Mouse (Mus musculus) forebrain, embryonic 12.5 days (tissue): ENCODE measurements around the gene Rpl39. TPM values are rescaled to one million over a fixed set of nuclear protein-coding genes. Genes with fewer than 3 reads are reported as not detected.
"Not testable (repeated sequence)": the region's sequence is repeated elsewhere in the genome, so short reads cannot be mapped to it uniquely, and the experiment has no call there.

ENCODE experiments used
- ATAC-seq: fragments of 200-750 bp; cut with Nextera tagmentation; 2 replicates; pipeline ENCODE4 v1.8.0; 2017; ENCODE audit warnings: moderate TSS enrichment; ENCODE audit not compliant: low FRiP score
- H3K27ac ChIP-seq: fragments of 300-500 bp; sonication (generic); 2 replicates; pipeline ENCODE4 v1.5.1; 2016; ENCODE audit warnings: mild to moderate bottlenecking
- H3K27me3 ChIP-seq: fragments of 300-500 bp; sonication (generic); 2 replicates; pipeline ENCODE4 v1.6.1; 2016; ENCODE audit warnings: mild to moderate bottlenecking
- H3K36me3 ChIP-seq: fragments of 300-500 bp; sonication (generic); replicated peaks from 2 replicates; pipeline ENCODE4 v1.6.1; 2016; ENCODE audit warnings: mild to moderate bottlenecking
- H3K4me1 ChIP-seq: fragments of 300-500 bp; sonication (generic); 2 replicates; pipeline ENCODE4 v1.6.1; 2016
- H3K4me2 ChIP-seq: fragments of 300-500 bp; sonication (generic); 2 replicates; pipeline ENCODE4 v1.6.1; 2016; ENCODE audit warnings: mild to moderate bottlenecking, moderate library complexity
- H3K4me3 ChIP-seq: fragments of 300-500 bp; sonication (generic); replicated peaks from 2 replicates; pipeline ENCODE4 v1.5.1; 2016; ENCODE audit warnings: mild to moderate bottlenecking
- H3K9ac ChIP-seq: fragments of 300-500 bp; sonication (generic); 2 replicates; pipeline ENCODE4 v1.6.1; 2016; ENCODE audit warnings: mild to moderate bottlenecking
- H3K9me3 ChIP-seq: fragments of 300-500 bp; sonication (generic); 2 replicates; pipeline ENCODE4 v1.6.1; 2016
- WGBS: fragments of 180-500 bp; shearing (Covaris S2); methylation state at CpG from one replicate; pipeline ENCODE4 v1.1.7; 2016; 5-methylcytosine and 5-hydroxymethylcytosine counted together
- polyA plus RNA-seq: library from polyadenylated mRNA; unstranded; fragments of >200 nt; fragmentation: Nextera tagmentation; extraction: Ambion mirVana; gene quantifications from 2 replicates; pipeline ENCODE4 v1.2.1, GENCODE M21; 2016

Gene Rpl39
- polyA plus RNA-seq, 1 experiment from 2014 or later, result 481 TPM

- Histone ChIP-seq H3K36me3 (peaks cover 17% of the 10 kb centered on the region), H3K27me3 (no peaks in the 10 kb centered on the region), H3K9me3 (no peaks in the 10 kb centered on the region), H3K4me3 (no peak overlapping the region), H3K4me1 (no peaks in the 10 kb centered on the region), H3K27ac (no peak overlapping the region), H3K4me2 (no peak overlapping the region), H3K9ac (no peak overlapping the region)
- no peak for ATAC-seq
- whole genome bisulfite sequencing, result 92% methylated on average over 11 of the region's 11 CpGs
These were observed 10.0 kb upstream of the Rpl39 start for GRCm38 (mm10) chrX:37095106-37095768.

GRCm38 (mm10) chrX:37091457-37091856 lies 6.3 kb upstream of the Rpl39 start:
- Histone ChIP-seq H3K9me3 (no peaks in the 10 kb centered on the region), H3K4me1 (no peaks in the 10 kb centered on the region), H3K9ac (no peak overlapping the region), H3K4me3 (no peak overlapping the region), H3K27me3 (no peaks in the 10 kb centered on the region), H3K27ac (no peak overlapping the region), H3K4me2 (no peak overlapping the region), H3K36me3 (no peaks in the 10 kb centered on the region; the same call in 1 of the 2 replicates)
- ATAC-seq, result no peak
- 98% methylated on average over 3 of the region's 3 CpGs for WGBS

- Histone ChIP-seq H3K4me2 (no peak overlapping the region), H3K9ac (no peak overlapping the region), H3K4me3 (no peak overlapping the region), H3K36me3 (no peaks in the 10 kb centered on the region; the same call in 1 of the 2 replicates), H3K4me1 (no peaks in the 10 kb centered on the region), H3K27ac (no peak overlapping the region), H3K27me3 (no peaks in the 10 kb centered on the region), H3K9me3 (no peaks in the 10 kb centered on the region)
- WGBS, result 88% methylated on average over 1 of the region's 1 CpGs
- no peak for ATAC-seq
These were observed 3.6 kb upstream of the Rpl39 start for GRCm38 (mm10) chrX:37088778-37089177.

- Histone ChIP-seq H3K4me2 (peak overlapping the region; percentile 47), H3K4me3 (peak overlapping the region; percentile 54), H3K36me3 (peaks cover 15% of the 10 kb centered on the region), H3K9ac (no peak overlapping the region), H3K27ac (peak overlapping the region; percentile 85), H3K27me3 (no peaks in the 10 kb centered on the region), H3K4me1 (peaks cover 10% of the 10 kb centered on the region), H3K9me3 (no peaks in the 10 kb centered on the region)
- no peak for ATAC-seq
- WGBS, result 33% methylated on average over 9 of the region's 9 CpGs
These were observed 463 bp upstream of the Rpl39 start for GRCm38 (mm10) chrX:37085665-37086064.

GRCm38 (mm10) chrX:37084318-37084926 lies 780 bp downstream of the Rpl39 start:
- ATAC-seq, result peak; percentile 39
- H3K27ac ChIP-seq, result peak overlapping the region; percentile 85
- no peaks in the 10 kb centered on the region for H3K27me3 ChIP-seq
- peak overlapping the region; percentile 54 for H3K4me3 ChIP-seq
- H3K4me2 ChIP-seq, result peak overlapping the region; percentile 60
- peaks cover 10% of the 10 kb centered on the region for H3K4me1 ChIP-seq
- H3K36me3 ChIP-seq, result peaks cover 19% of the 10 kb centered on the region
- no peaks in the 10 kb centered on the region for H3K9me3 ChIP-seq
- H3K9ac ChIP-seq, result peak overlapping the region; percentile 75
- 15% methylated on average over 19 of the region's 19 CpGs for WGBS

GRCm38 (mm10) chrX:37081194-37081593 lies 4.0 kb downstream of the Rpl39 start:
- no peak for ATAC-seq
- no peak overlapping the region for H3K27ac ChIP-seq
- no peak overlapping the region for H3K9ac ChIP-seq
- no peaks in the 10 kb centered on the region for H3K27me3 ChIP-seq
- H3K36me3 ChIP-seq, result peaks cover 19% of the 10 kb centered on the region
- no peak overlapping the region for H3K4me3 ChIP-seq
- no peaks in the 10 kb centered on the region for H3K9me3 ChIP-seq
- 61% methylated on average over 6 of the region's 6 CpGs for whole genome bisulfite sequencing
- H3K4me1 ChIP-seq, result peaks cover 10% of the 10 kb centered on the region
- no peak overlapping the region for H3K4me2 ChIP-seq

- H3K4me2 ChIP-seq, ATAC-seq, H3K4me3 ChIP-seq, H3K9ac ChIP-seq, H3K9me3 ChIP-seq, H3K27ac ChIP-seq, H3K27me3 ChIP-seq, H3K4me1 ChIP-seq: not testable (repeated sequence)
- H3K36me3 ChIP-seq, result peaks cover 19% of the 10 kb centered on the region
- WGBS, result 69% methylated on average over 4 of the region's 4 CpGs
These were observed 4.9 kb downstream of the Rpl39 start for GRCm38 (mm10) chrX:37080345-37080744.

GRCm38 (mm10) chrX:37076651-37077050 lies 8.6 kb downstream of the Rpl39 start:
- 88% methylated on average over 8 of the region's 8 CpGs for WGBS
- Histone ChIP-seq H3K4me1 (no peaks in the 10 kb centered on the region), H3K4me3 (no peak overlapping the region)

GRCm38 (mm10) chrX:37074262-37074892 lies 10.8 kb downstream of the Rpl39 start:
- no peak; the same call in 1 of the 2 replicates for ATAC-seq
- Histone ChIP-seq H3K4me2 (no peak overlapping the region), H3K9ac (no peak overlapping the region), H3K27me3 (no peaks in the 10 kb centered on the region), H3K4me3 (no peak overlapping the region), H3K9me3 (no peaks in the 10 kb centered on the region), H3K4me1 (no peaks in the 10 kb centered on the region), H3K27ac (no peak overlapping the region), H3K36me3 (no peaks in the 10 kb centered on the region)
- 35% methylated on average over 9 of the region's 9 CpGs for WGBS

More at GRCm38 (mm10) chrX:37076651-37077050, 8.6 kb downstream of the Rpl39 start:
- Histone ChIP-seq H3K4me2 (no peak overlapping the region), H3K9ac (no peak overlapping the region), H3K9me3 (no peaks in the 10 kb centered on the region), H3K27ac (no peak overlapping the region), H3K36me3 (peaks cover 12% of the 10 kb centered on the region), H3K27me3 (no peaks in the 10 kb centered on the region)
- ATAC-seq, result no peak

GRCm38 (mm10) chrX:37068766-37069165 lies 16.4 kb downstream of the Rpl39 start:
- no peak overlapping the region for H3K27ac ChIP-seq
- no peaks in the 10 kb centered on the region for H3K27me3 ChIP-seq
- no peaks in the 10 kb centered on the region for H3K4me1 ChIP-seq
- H3K9ac ChIP-seq, result no peak overlapping the region
- ATAC-seq, result no peak
- no peaks in the 10 kb centered on the region for H3K36me3 ChIP-seq
- H3K4me2 ChIP-seq, result no peak overlapping the region
- no peak overlapping the region for H3K4me3 ChIP-seq
- 90% methylated on average over 5 of the region's 5 CpGs for WGBS
- H3K9me3 ChIP-seq, result no peaks in the 10 kb centered on the region

- Histone ChIP-seq H3K36me3 (no peaks in the 10 kb centered on the region), H3K27me3 (no peaks in the 10 kb centered on the region), H3K4me1 (no peaks in the 10 kb centered on the region), H3K9me3 (no peaks in the 10 kb centered on the region), H3K9ac (no peak overlapping the region), H3K4me2 (no peak overlapping the region), H3K27ac (no peak overlapping the region), H3K4me3 (no peak overlapping the region)
- WGBS, result 83% methylated on average over 3 of the region's 3 CpGs
- ATAC-seq, result no peak
These were observed 17.9 kb downstream of the Rpl39 start for GRCm38 (mm10) chrX:37067299-37067698.

- H3K27me3 ChIP-seq, result no peaks in the 10 kb centered on the region
- no peak overlapping the region for H3K4me2 ChIP-seq
- 85% methylated on average over 9 of the region's 9 CpGs for WGBS
- H3K27ac ChIP-seq, result no peak overlapping the region
- H3K36me3 ChIP-seq, result no peaks in the 10 kb centered on the region
- no peak for ATAC-seq
- no peak overlapping the region for H3K9ac ChIP-seq
- no peaks in the 10 kb centered on the region for H3K4me1 ChIP-seq
- no peak overlapping the region for H3K4me3 ChIP-seq
- no peaks in the 10 kb centered on the region for H3K9me3 ChIP-seq
These were observed 21.3 kb downstream of the Rpl39 start for GRCm38 (mm10) chrX:37063902-37064301.
